Mouse (Mus musculus): ENCODE measurements around the gene Ankrd65. TPM values are rescaled to one million over a fixed set of nuclear protein-coding genes. Genes with fewer than 3 reads are reported as not detected.

The Ankrd65 gene
- polyA plus RNA-seq, 1 experiment from 2014 or later: not detected

DNA sequence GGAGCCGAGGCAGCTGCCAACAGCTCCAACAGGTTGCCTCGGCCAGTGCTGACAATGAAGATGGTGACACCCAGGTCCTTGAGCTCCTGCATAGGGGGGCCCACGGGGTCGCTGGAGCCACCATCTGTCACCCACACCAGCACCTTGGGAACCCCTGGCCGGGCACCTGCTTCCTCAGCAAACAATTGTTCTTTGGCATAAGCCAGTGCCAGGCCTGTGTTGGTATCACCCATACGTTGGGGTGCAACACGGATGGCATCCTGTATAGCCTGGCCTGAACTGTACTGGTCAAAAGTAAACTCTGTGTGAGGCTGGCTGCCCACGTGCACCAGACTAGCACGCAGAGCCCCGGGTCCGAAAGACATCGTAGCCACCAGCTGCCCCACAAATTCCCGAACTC is 17.5 kb upstream of the Ankrd65 start:
- no peak overlapping the region for H3K27ac ChIP-seq (ENCODE audit: low read depth, low read length)
- peaks cover 18% of the 10 kb centered on the region; the same call in 1 of the 2 replicates for H3K4me1 ChIP-seq (ENCODE audit: control insufficient read depth, insufficient read depth, low read length)
- no peaks in the 10 kb centered on the region for H3K36me3 ChIP-seq (ENCODE audit: control insufficient read depth, insufficient read depth, low read length)
- peak overlapping the region; percentile 60; the same call in 1 of the 2 replicates for H3K4me2 ChIP-seq (ENCODE audit: low read depth, low read length)
- H3K4me3 ChIP-seq (ENCODE audit: low read depth, low read length): no peak overlapping the region
- 0 out of 2 replicates have a peak, but pooled peaks cover 3% of the 10 kb centered on the region for H3K27me3 ChIP-seq (ENCODE audit: control insufficient read depth, insufficient read depth, low read length)
- 92% methylated on average over 13 of the region's 13 CpGs for WGBS
- no peaks in the 10 kb centered on the region for H3K9me3 ChIP-seq (ENCODE audit: control insufficient read depth, low read length)
- H3K9ac ChIP-seq (replicated peaks; ENCODE audit: low read depth, low read length): no peak overlapping the region
- no peak for ATAC-seq (ENCODE audit: low read depth)

DNA sequence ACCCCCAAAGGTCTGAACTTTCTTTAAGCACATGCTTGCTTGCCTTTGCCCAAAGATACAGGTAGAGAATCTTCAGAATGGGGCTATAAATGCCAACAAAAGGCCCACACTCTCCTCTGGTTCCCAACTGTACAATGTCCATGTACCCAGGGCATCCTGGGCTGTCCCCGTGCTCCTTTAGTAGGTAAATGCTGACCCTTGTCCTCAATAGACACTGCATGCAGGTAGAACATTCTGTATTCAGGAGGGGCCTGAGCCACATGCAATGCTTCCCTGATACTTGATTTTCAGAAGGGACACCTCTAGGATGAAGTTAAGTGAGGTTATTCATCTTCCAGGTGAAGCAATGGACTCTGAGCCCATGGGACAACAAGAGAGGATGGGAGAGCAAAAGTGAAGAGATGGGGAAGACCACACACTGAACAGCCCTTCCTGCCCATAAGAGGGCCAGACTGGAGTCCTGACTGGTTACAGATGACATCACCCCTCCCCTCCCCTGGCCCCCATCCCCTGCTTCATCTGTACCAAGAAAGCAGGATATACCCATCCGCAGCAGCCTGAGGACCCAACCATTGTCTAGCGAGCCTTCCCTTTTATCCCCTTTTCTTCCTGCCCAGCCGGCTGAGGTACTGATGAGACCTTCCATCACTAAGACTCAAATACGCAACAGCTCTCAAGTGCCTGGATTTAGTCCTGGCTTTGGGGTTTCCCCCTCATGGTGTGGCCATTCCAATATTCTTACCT is 16.7 kb upstream of the Ankrd65 start:
- peak overlapping the region; percentile 30 for H3K4me3 ChIP-seq (ENCODE audit: low read depth, low read length)
- peak overlapping the region; percentile 46; the same call in 1 of the 2 replicates for H3K9ac ChIP-seq (replicated peaks; ENCODE audit: low read depth, low read length)
- 0 out of 2 replicates have a peak, but pooled peaks cover 3% of the 10 kb centered on the region for H3K27me3 ChIP-seq (ENCODE audit: control insufficient read depth, insufficient read depth, low read length)
- 0 out of 2 replicates have a peak overlapping the region, but pooled peaks have one; percentile 28 for H3K27ac ChIP-seq (ENCODE audit: low read depth, low read length)
- no peaks in the 10 kb centered on the region for H3K9me3 ChIP-seq (ENCODE audit: control insufficient read depth, low read length)
- peaks cover 18% of the 10 kb centered on the region; the same call in 1 of the 2 replicates for H3K4me1 ChIP-seq (ENCODE audit: control insufficient read depth, insufficient read depth, low read length)
- peak overlapping the region; percentile 60 for H3K4me2 ChIP-seq (ENCODE audit: low read depth, low read length)
- no peak for ATAC-seq (ENCODE audit: low read depth)
- WGBS: 46% methylated on average over 5 of the region's 5 CpGs
- no peaks in the 10 kb centered on the region for H3K36me3 ChIP-seq (ENCODE audit: control insufficient read depth, insufficient read depth, low read length)

DNA sequence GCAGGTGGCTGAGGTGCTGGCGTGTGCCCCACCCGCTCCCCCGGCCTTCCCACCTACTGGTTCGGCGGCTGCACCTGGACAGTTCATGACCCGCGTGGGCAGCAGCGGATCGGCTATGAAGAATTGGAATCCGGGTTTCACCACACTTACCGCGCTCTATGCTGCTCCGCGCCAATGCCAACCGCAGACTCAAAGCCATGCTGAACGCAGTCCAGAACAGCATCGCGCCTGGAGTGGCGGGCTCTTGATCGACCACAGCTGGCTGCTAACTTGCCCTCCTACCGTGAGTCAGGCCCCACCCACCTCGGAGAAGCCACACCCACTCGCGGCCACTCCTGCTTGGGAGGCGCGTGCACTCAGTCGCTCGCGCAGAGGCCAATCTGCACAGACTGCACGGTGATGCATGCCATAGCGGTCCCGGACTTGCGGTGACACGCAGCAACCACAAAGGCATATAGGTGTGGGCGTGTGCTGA is 15.9 kb upstream of the Ankrd65 start, which contains the start of gene Vwa1:
Vwa1 (minus strand) TSS at position 419 of the 475 bp plus-strand sequence.
- no peaks in the 10 kb centered on the region for H3K9me3 ChIP-seq (ENCODE audit: control insufficient read depth, low read length)
- H3K9ac ChIP-seq (replicated peaks; ENCODE audit: low read depth, low read length): peak within 1 kb of the TSS; percentile 46
- peak within 1 kb of the TSS; percentile 74 for H3K27ac ChIP-seq (ENCODE audit: low read depth, low read length)
- WGBS: under 1% methylated on average over 35 of the region's 35 CpGs
- H3K27me3 ChIP-seq (ENCODE audit: control insufficient read depth, insufficient read depth, low read length): 0 out of 2 replicates have a peak, but pooled peaks cover 3% of the 10 kb centered on the region
- no peaks in the 10 kb centered on the region for H3K36me3 ChIP-seq (ENCODE audit: control insufficient read depth, insufficient read depth, low read length)
- peak within 1 kb of the TSS; percentile 30 for H3K4me3 ChIP-seq (ENCODE audit: low read depth, low read length)
- ATAC-seq (ENCODE audit: low read depth): peak; percentile 82
- H3K4me2 ChIP-seq (ENCODE audit: low read depth, low read length): peak within 1 kb of the TSS; percentile 60
- peaks cover 18% of the 10 kb centered on the region; the same call in 1 of the 2 replicates for H3K4me1 ChIP-seq (ENCODE audit: control insufficient read depth, insufficient read depth, low read length)

DNA sequence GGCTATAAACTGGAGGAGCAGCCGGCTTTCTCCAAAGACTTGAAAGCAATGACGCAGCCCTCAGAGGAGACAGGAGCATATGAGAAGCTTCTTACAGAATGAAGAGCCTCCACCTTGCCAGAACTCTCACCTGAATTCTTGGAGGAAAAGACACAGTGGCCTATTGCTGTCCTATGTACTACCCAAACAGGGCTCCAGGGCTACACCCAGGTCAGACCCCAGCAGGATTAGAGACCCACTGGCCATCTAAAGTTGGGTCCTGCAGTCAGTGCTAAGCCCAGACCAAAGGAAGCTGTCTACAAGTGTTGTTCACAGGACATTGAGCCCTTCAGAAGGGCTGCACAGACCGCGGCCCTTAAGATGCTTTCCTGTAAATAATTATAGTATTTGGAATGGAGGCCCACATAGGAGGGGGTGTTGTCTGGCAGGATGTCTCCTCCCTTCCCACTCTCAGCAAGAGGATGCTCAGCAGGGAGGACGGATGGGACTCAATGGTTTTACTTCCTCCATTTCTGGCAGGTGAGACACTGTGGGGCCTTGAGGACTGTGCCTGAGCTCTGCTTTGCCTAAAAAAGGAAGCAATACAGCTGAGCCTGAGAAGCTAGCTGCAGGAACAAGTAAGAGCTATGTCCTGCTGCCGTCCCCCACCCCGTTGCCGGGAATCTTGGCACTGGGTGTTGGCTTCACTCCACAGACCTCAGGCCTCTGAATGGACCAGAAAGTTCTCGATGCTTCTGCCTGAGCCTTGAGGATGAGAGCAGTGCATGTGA is 15.1 kb upstream of the Ankrd65 start:
- H3K4me1 ChIP-seq (ENCODE audit: control insufficient read depth, insufficient read depth, low read length): peaks cover 16% of the 10 kb centered on the region; the same call in 1 of the 2 replicates
- ATAC-seq (ENCODE audit: low read depth): no peak
- H3K27ac ChIP-seq (ENCODE audit: low read depth, low read length): peak overlapping the region; percentile 74
- no peaks in the 10 kb centered on the region for H3K36me3 ChIP-seq (ENCODE audit: control insufficient read depth, insufficient read depth, low read length)
- 52% methylated on average over 9 of the region's 9 CpGs for whole genome bisulfite sequencing
- H3K9me3 ChIP-seq (ENCODE audit: control insufficient read depth, low read length): no peaks in the 10 kb centered on the region
- 0 out of 2 replicates have a peak, but pooled peaks cover 3% of the 10 kb centered on the region for H3K27me3 ChIP-seq (ENCODE audit: control insufficient read depth, insufficient read depth, low read length)
- H3K4me2 ChIP-seq (ENCODE audit: low read depth, low read length): peak overlapping the region; percentile 60
- peak overlapping the region; percentile 46 for H3K9ac ChIP-seq (replicated peaks; ENCODE audit: low read depth, low read length)
- peak overlapping the region; percentile 30 for H3K4me3 ChIP-seq (ENCODE audit: low read depth, low read length)

DNA sequence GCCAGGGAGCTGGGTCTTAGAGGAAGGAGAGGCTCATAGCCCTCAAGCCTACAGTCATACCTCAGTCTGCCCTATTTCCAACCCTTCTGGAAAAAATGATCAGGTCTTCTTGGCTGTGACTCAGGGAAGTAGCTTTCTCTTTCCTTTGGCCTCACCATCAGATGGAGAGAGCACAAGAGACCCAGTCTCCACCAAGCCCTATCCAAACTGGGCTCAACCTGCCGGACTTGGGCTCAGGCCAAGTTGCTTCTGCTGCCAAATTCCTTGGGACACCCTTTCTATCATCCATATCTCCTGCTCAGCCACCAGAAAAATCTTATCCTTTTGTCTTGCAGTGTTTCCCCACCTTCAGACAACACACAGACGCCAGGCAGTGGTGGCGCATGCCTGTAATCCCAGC is 14.4 kb upstream of the Ankrd65 start:
- peaks cover 10% of the 10 kb centered on the region; the same call in 1 of the 2 replicates for H3K4me1 ChIP-seq (ENCODE audit: control insufficient read depth, insufficient read depth, low read length)

DNA sequence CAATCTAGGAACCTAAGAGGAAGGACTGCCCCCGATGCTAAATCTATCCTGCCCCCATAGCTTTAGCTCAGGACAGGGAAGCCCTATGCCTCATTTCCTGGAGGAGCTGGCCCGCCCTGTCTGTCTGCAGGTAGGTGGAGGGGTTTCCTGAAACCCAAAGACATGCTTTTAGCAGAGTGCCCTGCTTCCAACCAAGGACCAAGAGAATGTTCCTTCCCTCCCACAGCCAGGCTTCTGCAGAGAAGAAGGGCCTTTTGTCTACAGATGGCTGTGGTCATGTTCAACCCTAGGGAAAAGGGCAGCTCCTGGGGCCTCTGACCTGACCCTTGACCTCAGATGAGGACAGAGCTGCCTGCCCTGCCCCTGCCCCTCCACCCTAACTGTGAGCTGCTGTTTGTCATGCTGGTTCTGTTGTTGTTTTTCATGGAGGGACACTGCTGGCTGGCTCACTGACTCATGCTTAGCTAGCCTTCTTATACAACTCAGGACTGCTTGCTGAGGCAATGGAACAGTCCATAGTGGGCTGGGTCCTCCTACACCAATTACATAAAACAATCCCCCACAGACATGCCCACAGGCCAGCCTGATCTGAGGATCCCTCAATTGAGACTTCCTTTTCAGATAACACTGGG is 13.4 kb upstream of the Ankrd65 start:
- no peak for ATAC-seq (ENCODE audit: low read depth)
- H3K27ac ChIP-seq (ENCODE audit: low read depth, low read length): no peak overlapping the region
- H3K9me3 ChIP-seq (ENCODE audit: control insufficient read depth, low read length): no peaks in the 10 kb centered on the region

More for the DNA sequence above, 14.4 kb upstream of the Ankrd65 start:
- Histone ChIP-seq H3K4me2 (ENCODE audit: low read depth, low read length) (no peak overlapping the region), H3K9ac (replicated peaks; ENCODE audit: low read depth, low read length) (no peak overlapping the region), H3K36me3 (ENCODE audit: control insufficient read depth, insufficient read depth, low read length) (no peaks in the 10 kb centered on the region), H3K27ac (ENCODE audit: low read depth, low read length) (peak overlapping the region; percentile 74; the same call in 1 of the 2 replicates), H3K27me3 (ENCODE audit: control insufficient read depth, insufficient read depth, low read length) (0 out of 2 replicates have a peak, but pooled peaks cover 3% of the 10 kb centered on the region), H3K4me3 (ENCODE audit: low read depth, low read length) (no peak overlapping the region), H3K9me3 (ENCODE audit: control insufficient read depth, low read length) (no peaks in the 10 kb centered on the region)
- WGBS: 86% methylated on average over 3 of the region's 3 CpGs
- no peak for ATAC-seq (ENCODE audit: low read depth)

DNA sequence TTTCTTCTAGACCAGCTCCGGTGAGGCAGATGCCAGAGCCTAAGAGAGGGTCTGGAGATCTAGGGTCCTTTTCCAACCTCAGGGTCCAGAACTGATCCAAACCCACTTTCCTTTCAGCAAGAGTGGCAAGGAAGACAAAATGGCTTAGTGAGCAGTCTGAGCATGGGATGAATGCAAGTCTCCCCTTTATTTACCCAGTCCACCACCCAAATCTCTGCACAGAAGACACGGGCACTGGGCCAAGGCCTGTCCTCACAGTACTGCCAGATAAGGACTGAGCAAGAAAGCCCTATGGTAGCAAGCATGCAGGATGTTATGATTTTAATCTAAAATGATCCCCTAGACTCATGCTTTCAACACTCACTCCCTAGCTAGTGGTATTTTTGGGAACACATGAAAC is 12.4 kb upstream of the Ankrd65 start:
- ATAC-seq (ENCODE audit: low read depth): no peak
- no peaks in the 10 kb centered on the region for H3K36me3 ChIP-seq (ENCODE audit: control insufficient read depth, insufficient read depth, low read length)
- H3K4me3 ChIP-seq (ENCODE audit: low read depth, low read length): no peak overlapping the region
- H3K9ac ChIP-seq (replicated peaks; ENCODE audit: low read depth, low read length): no peak overlapping the region
- 79% methylated on average over 2 of the region's 2 CpGs for WGBS
- H3K27ac ChIP-seq (ENCODE audit: low read depth, low read length): no peak overlapping the region
- H3K4me2 ChIP-seq (ENCODE audit: low read depth, low read length): no peak overlapping the region
- no peaks in the 10 kb centered on the region for H3K9me3 ChIP-seq (ENCODE audit: control insufficient read depth, low read length)
- H3K27me3 ChIP-seq (ENCODE audit: control insufficient read depth, insufficient read depth, low read length): 0 out of 2 replicates have a peak, but pooled peaks cover 3% of the 10 kb centered on the region
- H3K4me1 ChIP-seq (ENCODE audit: control insufficient read depth, insufficient read depth, low read length): peaks cover 12% of the 10 kb centered on the region; the same call in 1 of the 2 replicates

More for the DNA sequence above, 13.4 kb upstream of the Ankrd65 start:
- 0 out of 2 replicates have a peak, but pooled peaks cover 3% of the 10 kb centered on the region for H3K27me3 ChIP-seq (ENCODE audit: control insufficient read depth, insufficient read depth, low read length)
- no peak overlapping the region for H3K9ac ChIP-seq (replicated peaks; ENCODE audit: low read depth, low read length)
- no peaks in the 10 kb centered on the region for H3K36me3 ChIP-seq (ENCODE audit: control insufficient read depth, insufficient read depth, low read length)
- H3K4me1 ChIP-seq (ENCODE audit: control insufficient read depth, insufficient read depth, low read length): peaks cover 12% of the 10 kb centered on the region; the same call in 1 of the 2 replicates
- no peak overlapping the region for H3K4me2 ChIP-seq (ENCODE audit: low read depth, low read length)
- no peak overlapping the region for H3K4me3 ChIP-seq (ENCODE audit: low read depth, low read length)
- 42% methylated on average over 2 of the region's 2 CpGs for WGBS

DNA sequence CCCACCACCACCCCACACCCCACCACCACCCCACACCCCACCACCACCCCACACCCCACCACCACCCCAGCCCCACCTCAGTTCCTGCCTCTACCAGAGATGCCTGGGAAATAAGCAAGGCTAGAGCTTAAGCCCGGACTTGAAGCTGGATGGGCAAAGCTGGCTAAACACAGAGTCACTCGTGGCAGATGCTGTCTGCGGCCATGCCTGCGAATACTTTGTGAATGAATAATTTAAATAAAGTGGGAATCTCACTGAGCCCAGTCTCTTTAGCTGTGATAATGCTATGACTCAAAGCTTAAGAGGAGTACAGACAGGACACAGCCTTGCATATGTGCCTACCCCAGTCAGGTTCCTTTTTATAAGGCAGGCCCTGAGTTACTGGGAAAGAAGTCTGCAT is 10.7 kb upstream of the Ankrd65 start:
- H3K4me2 ChIP-seq (ENCODE audit: low read depth, low read length): no peak overlapping the region
- no peaks in the 10 kb centered on the region for H3K36me3 ChIP-seq (ENCODE audit: control insufficient read depth, insufficient read depth, low read length)
- peaks cover 14% of the 10 kb centered on the region; the same call in 1 of the 2 replicates for H3K4me1 ChIP-seq (ENCODE audit: control insufficient read depth, insufficient read depth, low read length)
- no peak for ATAC-seq (ENCODE audit: low read depth)
- H3K9ac ChIP-seq (replicated peaks; ENCODE audit: low read depth, low read length): no peak overlapping the region
- no peaks in the 10 kb centered on the region for H3K9me3 ChIP-seq (ENCODE audit: control insufficient read depth, low read length)
- no peak overlapping the region for H3K4me3 ChIP-seq (ENCODE audit: low read depth, low read length)
- H3K27ac ChIP-seq (ENCODE audit: low read depth, low read length): no peak overlapping the region
- H3K27me3 ChIP-seq (ENCODE audit: control insufficient read depth, insufficient read depth, low read length): no peaks in the 10 kb centered on the region
- WGBS: 79% methylated on average over 4 of the region's 4 CpGs

Data from neural tube, embryonic 14.5 days (tissue).